Mouse (Mus musculus) heart, embryonic 16.5 days (tissue): ENCODE results near the gene Nedd9. TPM values are rescaled to one million over a fixed set of nuclear protein-coding genes. Genes with fewer than 3 reads are reported as not detected.

Experiments
- ATAC-seq: fragments of 200-750 bp; cut with Nextera tagmentation; replicated peaks from 2 replicates; pipeline ENCODE4 v1.8.0; 2017; ENCODE audit warnings: moderate number of reproducible peaks; ENCODE audit not compliant: insufficient read depth, low FRiP score; ENCODE audit errors: extremely low read depth
- H3K27ac ChIP-seq: fragments of 300-500 bp; sonication (generic); 2 replicates; pipeline ENCODE4 v1.5.1; 2014; ENCODE audit warnings: mild to moderate bottlenecking, low read length, control low read depth, moderate library complexity
- H3K27me3 ChIP-seq: fragments of 300-500 bp; sonication (generic); 2 replicates; pipeline ENCODE4 v1.6.1; 2014; ENCODE audit warnings: low read length, mixed read lengths; ENCODE audit not compliant: control insufficient read depth, insufficient read depth
- H3K36me3 ChIP-seq: fragments of 300-500 bp; sonication (generic); 2 replicates; pipeline ENCODE4 v1.6.1; 2014; ENCODE audit not compliant: control insufficient read depth, insufficient read depth
- H3K4me1 ChIP-seq: fragments of 300-500 bp; sonication (generic); 2 replicates; pipeline ENCODE4 v1.6.1; 2014; ENCODE audit warnings: low read length, mixed read lengths; ENCODE audit not compliant: control insufficient read depth, insufficient read depth
- H3K4me2 ChIP-seq: fragments of 300-500 bp; sonication (generic); 2 replicates; pipeline ENCODE4 v1.6.1; 2014; ENCODE audit warnings: low read depth, mild to moderate bottlenecking, control low read depth, low read length
- H3K4me3 ChIP-seq: fragments of 300-500 bp; sonication (generic); 2 replicates; pipeline ENCODE4 v1.5.1; 2014; ENCODE audit warnings: mild to moderate bottlenecking, control low read depth, low read length
- H3K9ac ChIP-seq: fragments of 300-500 bp; sonication (generic); 2 replicates; pipeline ENCODE4 v1.6.1; 2014; ENCODE audit warnings: low read length, control low read depth
- H3K9me3 ChIP-seq: fragments of 300-500 bp; sonication (generic); replicated peaks from 2 replicates; pipeline ENCODE4 v1.6.1; 2016; ENCODE audit warnings: low read length; ENCODE audit not compliant: control insufficient read depth
- WGBS: fragments of 180-500 bp; shearing (Covaris S2); extraction: QIAGEN DNeasy Blood & Tissue Kit; methylation state at CpG from one replicate; pipeline ENCODE4 v1.1.7; 2014; 5-methylcytosine and 5-hydroxymethylcytosine counted together
- polyA plus RNA-seq: library from polyadenylated mRNA; unstranded; fragments of >200 nt; fragmentation: Nextera tagmentation; extraction: Ambion mirVana; gene quantifications from 2 replicates; pipeline ENCODE4 v1.2.1, GENCODE M21; 2015

The Nedd9 gene
- polyA plus RNA-seq, 1 experiment from 2014 or later, result 19.5 TPM

GRCm38 (mm10) chr13:41324631-41325030 is 162.5 kb downstream of the Nedd9 start:
- no peaks in the 10 kb centered on the region for H3K9me3 ChIP-seq
- no peak overlapping the region for H3K4me3 ChIP-seq
- H3K9ac ChIP-seq, result no peak overlapping the region
- ATAC-seq, result no peak
- H3K4me2 ChIP-seq, result no peak overlapping the region
- no peaks in the 10 kb centered on the region for H3K27me3 ChIP-seq
- H3K36me3 ChIP-seq, result peaks cover 5% of the 10 kb centered on the region; the same call in 1 of the 2 replicates
- 76% methylated on average over 4 of the region's 4 CpGs for WGBS
- H3K4me1 ChIP-seq, result no peaks in the 10 kb centered on the region
- H3K27ac ChIP-seq, result no peak overlapping the region

- no peak for ATAC-seq
- WGBS, result 82% methylated on average over 3 of the region's 3 CpGs
- no peaks in the 10 kb centered on the region for H3K27me3 ChIP-seq
- no peak overlapping the region for H3K4me2 ChIP-seq
- no peak overlapping the region for H3K4me3 ChIP-seq
- H3K9me3 ChIP-seq, result no peaks in the 10 kb centered on the region
- H3K4me1 ChIP-seq, result no peaks in the 10 kb centered on the region
- no peak overlapping the region for H3K9ac ChIP-seq
- no peak overlapping the region for H3K27ac ChIP-seq
- peaks cover 18% of the 10 kb centered on the region for H3K36me3 ChIP-seq
These were observed 165.7 kb downstream of the Nedd9 start for GRCm38 (mm10) chr13:41321433-41321832.

- Histone ChIP-seq H3K9ac (no peak overlapping the region), H3K27ac (peak overlapping the region; percentile 37; the same call in 1 of the 2 replicates), H3K4me2 (no peak overlapping the region), H3K4me3 (no peak overlapping the region), H3K4me1 (no peaks in the 10 kb centered on the region), H3K27me3 (no peaks in the 10 kb centered on the region), H3K36me3 (peaks cover 25% of the 10 kb centered on the region), H3K9me3 (no peaks in the 10 kb centered on the region)
- 76% methylated on average over 5 of the region's 5 CpGs for WGBS
- no peak for ATAC-seq
These were observed 166.4 kb downstream of the Nedd9 start for GRCm38 (mm10) chr13:41320749-41321148.

- H3K36me3 ChIP-seq, result no peaks in the 10 kb centered on the region
- no peak overlapping the region for H3K4me3 ChIP-seq
- no peak for ATAC-seq
- H3K9ac ChIP-seq, result no peak overlapping the region
- H3K27ac ChIP-seq, result no peak overlapping the region
- no peak overlapping the region for H3K4me2 ChIP-seq
- 59% methylated on average over 10 of the region's 10 CpGs for WGBS
- no peaks in the 10 kb centered on the region for H3K4me1 ChIP-seq
- H3K9me3 ChIP-seq, result no peaks in the 10 kb centered on the region
- H3K27me3 ChIP-seq, result peaks cover 8% of the 10 kb centered on the region; the same call in 1 of the 2 replicates
These were observed 184.4 kb downstream of the Nedd9 start for GRCm38 (mm10) chr13:41302716-41303115.

GRCm38 (mm10) chr13:41300037-41300436 is 187.1 kb downstream of the Nedd9 start:
- 36% methylated on average over 4 of the region's 4 CpGs for WGBS
- Histone ChIP-seq H3K9ac (no peak overlapping the region), H3K27me3 (peaks cover 8% of the 10 kb centered on the region; the same call in 1 of the 2 replicates), H3K4me2 (no peak overlapping the region), H3K9me3 (no peaks in the 10 kb centered on the region), H3K4me3 (no peak overlapping the region), H3K27ac (no peak overlapping the region), H3K4me1 (no peaks in the 10 kb centered on the region), H3K36me3 (no peaks in the 10 kb centered on the region)
- no peak for ATAC-seq

- Histone ChIP-seq H3K4me1 (no peaks in the 10 kb centered on the region), H3K27ac (no peak overlapping the region), H3K9ac (no peak overlapping the region), H3K9me3 (no peaks in the 10 kb centered on the region), H3K27me3 (peaks cover 8% of the 10 kb centered on the region; the same call in 1 of the 2 replicates), H3K36me3 (no peaks in the 10 kb centered on the region), H3K4me3 (no peak overlapping the region), H3K4me2 (no peak overlapping the region)
- WGBS, result 55% methylated on average over 5 of the region's 5 CpGs
- no peak for ATAC-seq
These were observed 188.2 kb downstream of the Nedd9 start for GRCm38 (mm10) chr13:41298996-41299395.

GRCm38 (mm10) chr13:41298533-41298932 is 188.6 kb downstream of the Nedd9 start:
- WGBS, result 3% methylated on average over 2 of the region's 2 CpGs
- no peaks in the 10 kb centered on the region for H3K4me1 ChIP-seq
- no peaks in the 10 kb centered on the region for H3K36me3 ChIP-seq
- no peak overlapping the region for H3K27ac ChIP-seq
- no peak overlapping the region for H3K4me2 ChIP-seq
- ATAC-seq, result no peak
- H3K9ac ChIP-seq, result no peak overlapping the region
- peaks cover 8% of the 10 kb centered on the region; the same call in 1 of the 2 replicates for H3K27me3 ChIP-seq
- no peak overlapping the region for H3K4me3 ChIP-seq
- H3K9me3 ChIP-seq, result no peaks in the 10 kb centered on the region

DNA sequence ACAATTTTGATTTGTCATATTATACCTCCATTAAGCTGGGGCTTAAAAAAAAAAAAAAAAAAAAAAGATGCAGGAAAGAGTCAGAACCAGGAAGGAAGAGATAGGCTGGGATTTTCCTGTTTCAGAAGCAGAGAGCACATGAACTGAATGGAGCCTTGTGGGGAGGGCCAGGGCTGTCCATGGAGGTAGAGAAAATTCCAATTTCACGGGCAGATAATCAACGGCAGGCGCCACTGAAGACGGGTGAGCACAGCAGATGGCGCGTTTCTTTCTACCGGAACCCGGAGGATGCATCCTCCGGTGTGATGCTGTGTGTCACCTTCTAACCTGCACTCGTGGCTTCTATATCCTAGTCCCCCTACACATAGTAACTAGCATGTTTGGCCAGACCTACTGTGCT is 190.8 kb downstream of the Nedd9 start:
- peaks cover 2% of the 10 kb centered on the region; the same call in 1 of the 2 replicates for H3K9me3 ChIP-seq
- no peak overlapping the region for H3K9ac ChIP-seq
- H3K27me3 ChIP-seq, result peaks cover 7% of the 10 kb centered on the region; the same call in 1 of the 2 replicates
- WGBS, result 71% methylated on average over 10 of the region's 10 CpGs
- H3K4me1 ChIP-seq, result no peaks in the 10 kb centered on the region
- H3K4me3 ChIP-seq, result no peak overlapping the region
- no peak for ATAC-seq
- no peak overlapping the region for H3K27ac ChIP-seq
- H3K36me3 ChIP-seq, result no peaks in the 10 kb centered on the region
- H3K4me2 ChIP-seq, result no peak overlapping the region

- H3K27ac ChIP-seq, result no peak overlapping the region
- no peaks in the 10 kb centered on the region for H3K4me1 ChIP-seq
- H3K4me3 ChIP-seq, result no peak overlapping the region
- no peak for ATAC-seq
- H3K9ac ChIP-seq, result no peak overlapping the region
- WGBS, result 58% methylated on average over 6 of the region's 6 CpGs
- 0 out of 2 replicates have a peak, but pooled peaks cover 3% of the 10 kb centered on the region for H3K27me3 ChIP-seq
- H3K4me2 ChIP-seq, result no peak overlapping the region
- H3K36me3 ChIP-seq, result no peaks in the 10 kb centered on the region
- H3K9me3 ChIP-seq, result peaks cover 3% of the 10 kb centered on the region; the same call in 1 of the 2 replicates
These were observed 191.3 kb downstream of the Nedd9 start for GRCm38 (mm10) chr13:41295886-41296285.
